Mouse (Mus musculus) lung, postnatal 0 days (tissue): Measurements from ENCODE around the gene Prex1.

ENCODE experiments used
- CTCF ChIP-seq: IDR thresholded peaks from 2 replicates; pipeline ENCODE4 v1.5.1; 2016; ENCODE audit warnings: antibody characterized with exemption, mild to moderate bottlenecking
- EP300 ChIP-seq: IDR thresholded peaks from 2 replicates; pipeline ENCODE4 v1.6.1; 2016; ENCODE audit warnings: antibody characterized with exemption, mild to moderate bottlenecking, control low read depth

DNA sequence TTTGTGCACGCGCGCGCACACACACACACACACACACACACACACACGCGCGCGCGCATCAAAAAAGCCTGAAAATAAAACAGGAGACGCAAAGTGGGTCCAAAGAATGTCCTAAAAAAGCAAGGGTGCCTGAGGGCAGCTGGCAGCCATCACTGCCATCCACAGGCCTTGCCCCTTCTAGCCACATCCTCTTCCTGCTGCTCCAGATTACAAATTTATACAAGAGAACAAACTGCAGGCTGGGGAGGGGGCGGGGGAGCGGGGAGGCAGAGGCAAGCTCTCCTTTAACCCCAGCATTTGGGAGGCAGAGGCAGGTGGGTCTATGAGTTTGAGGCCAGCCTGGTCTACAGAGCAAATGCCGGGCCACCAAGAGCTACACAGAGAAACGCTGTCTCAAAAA is 42.0 kb downstream of the Prex1 start:
- TF ChIP-seq CTCF (no peak), EP300 (no peak)
